Mouse (Mus musculus) Patski (cell line): ENCODE measurements around the gene Tnrc6c. TPM values are rescaled to one million over a fixed set of nuclear protein-coding genes. Genes with fewer than 3 reads are reported as not detected.
A peak's percentile ranks its signal among the peaks of the same experiment; 100 is the strongest.

Source experiments
- ATAC-seq: fragments of 100-300 bp; one replicate; pipeline ENCODE4 v1.8.0; 2021
- CTCF ChIA-PET: fragments of 350-600 bp; sonication (Branson Sonifier 250); formaldehyde crosslinking; loops from one replicate; lab custom pipeline; 2022; ENCODE audit warnings: inconsistent platforms; lab: Charles Lee
- POLR2A ChIA-PET: fragments of 350-600 bp; sonication (Branson Sonifier 250); formaldehyde crosslinking; loops from one replicate; lab custom pipeline; 2022; ENCODE audit warnings: antibody characterized with exemption, inconsistent platforms; lab: Charles Lee
- DNase-seq: peaks from one replicate; pipeline ENCODE4 v3.0.0-alpha.2; 2011; ENCODE audit warnings: low read depth, low spot score
- H3K27me3 ChIP-seq: fragments of 371-371 bp; one replicate; pipeline ENCODE4 v1.5.1; 2021
- CTCF ChIP-seq: fragments of 100-300 bp; IDR thresholded peaks from one replicate; pipeline ENCODE4 v1.5.1; 2021
- in situ Hi-C: fragments of 300-500 bp; cut with MboI; formaldehyde crosslinking; loops from 3 replicates; pipeline ENCODE4 v1.11.1; 2018; ENCODE audit warnings: low pct_unique_long_range_greater_than_20kb, mixed read lengths
- polyA plus RNA-seq: library from polyadenylated mRNA; unstranded; gene quantifications from one replicate; pipeline ENCODE4 v1.2.3, GENCODE M21; 2021

Gene Tnrc6c
- polyA plus RNA-seq, 1 experiment from 2014 or later: 21.1 TPM

DNA sequence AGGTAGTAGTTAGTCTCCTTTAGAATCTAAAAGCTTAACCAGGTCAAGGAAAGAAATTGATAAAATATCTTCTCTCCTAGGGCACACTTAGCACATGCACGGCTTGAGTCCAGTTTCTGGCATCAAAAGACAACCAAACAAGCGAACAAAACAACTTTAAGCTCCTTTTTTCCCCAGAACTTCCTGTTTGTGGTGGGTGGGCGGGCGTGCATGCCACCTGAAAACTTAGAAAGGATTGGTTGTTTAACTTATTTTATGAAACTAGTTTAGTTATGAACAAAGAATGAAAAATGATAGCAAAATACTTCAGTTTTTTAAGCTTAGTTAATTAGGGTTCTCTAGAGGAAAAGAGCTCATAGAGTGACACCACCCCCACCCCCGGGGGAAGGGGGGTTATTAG lies 17.5 kb downstream of the Tnrc6c start:
- no peaks in the 10 kb centered on the region for H3K27me3 ChIP-seq
- ChIA-PET CTCF (no interaction called here), POLR2A (no interaction called here)
- no peak for TF ChIP-seq CTCF
- in situ Hi-C loops: no loop called here
- no peak for ATAC-seq
- DNase-seq: no peak

DNA sequence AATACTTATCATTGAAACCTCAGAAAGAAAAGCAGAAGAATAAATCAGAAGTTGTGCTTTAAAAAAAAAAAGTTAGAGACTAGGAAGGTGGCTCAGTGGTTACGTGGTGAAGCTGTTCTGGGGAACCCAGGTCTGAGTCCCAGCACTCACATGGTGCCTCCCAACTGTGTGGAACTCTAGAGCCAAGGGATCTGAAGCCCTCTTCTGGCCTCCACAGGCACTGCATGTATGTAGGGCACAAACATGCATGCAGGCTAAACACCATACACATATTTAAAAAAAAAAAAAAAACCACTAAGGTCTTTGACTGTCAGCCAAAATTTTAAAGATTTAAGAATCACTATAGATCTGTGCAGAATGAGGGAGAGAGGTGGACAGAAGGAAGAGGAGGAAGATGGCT lies 20.4 kb downstream of the Tnrc6c start:
- no peaks in the 10 kb centered on the region for H3K27me3 ChIP-seq
- CTCF ChIA-PET: interaction anchor here (1.2 to 3.6 kb wide), 4 partner anchors 10 to 316 kb away, joined by 3 to 11 read pairs (median 4); no protein-coding TSS in a partner anchor
- ATAC-seq (no peak), DNase-seq (no peak)
- TF ChIP-seq CTCF: peak; percentile 47
- in situ Hi-C loops: no loop called here
- POLR2A ChIA-PET: no interaction called here

DNA sequence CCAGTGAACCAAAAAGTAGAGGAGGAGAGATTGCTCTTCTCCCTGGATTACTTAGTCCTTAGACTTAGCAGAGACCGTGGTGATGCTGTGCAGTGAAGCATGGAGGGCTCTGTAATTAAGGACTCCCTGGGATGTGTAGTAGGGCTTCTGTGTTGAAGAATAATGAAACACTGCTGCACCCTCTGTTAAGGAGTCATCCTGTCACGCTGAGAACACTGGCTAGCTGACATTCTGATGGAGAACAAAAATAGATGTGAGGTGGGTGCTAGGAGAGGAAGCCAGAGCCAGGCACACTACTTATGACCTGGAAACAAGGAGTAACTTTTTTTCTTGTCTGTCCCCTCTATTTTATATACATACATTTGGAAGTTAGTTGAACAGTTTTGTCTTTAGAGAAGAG lies 22.6 kb downstream of the Tnrc6c start:
- CTCF ChIA-PET: interaction anchor here (0.8 to 3.6 kb wide), 5 partner anchors 15 to 287 kb away, joined by 3 to 11 read pairs (median 3); no protein-coding TSS in a partner anchor

GRCm38 (mm10) chr11:117677111-117677510 lies 23.0 kb downstream of the Tnrc6c start:
- ATAC-seq: no peak
- CTCF ChIA-PET: interaction anchor here (1.2 to 1.5 kb wide), 2 partner anchors 19 to 31 kb away, joined by 3 to 4 read pairs; no protein-coding TSS in a partner anchor
- TF ChIP-seq CTCF: no peak
- DNase-seq: no peak
- POLR2A ChIA-PET: interaction anchor here (0.7 kb wide), 1 partner anchor 27 kb away, joined by 3 read pairs; no protein-coding TSS in a partner anchor
- H3K27me3 ChIP-seq: no peaks in the 10 kb centered on the region
- in situ Hi-C loops: no loop called here

More for the DNA sequence above, 22.6 kb downstream of the Tnrc6c start:
- POLR2A ChIA-PET: interaction anchor here (0.7 to 1.8 kb wide), 2 partner anchors 9 to 27 kb away, joined by 3 to 4 read pairs; no protein-coding TSS in a partner anchor
- DNase-seq (no peak), ATAC-seq (no peak)
- in situ Hi-C loops: no loop called here
- H3K27me3 ChIP-seq: no peaks in the 10 kb centered on the region
- no peak for TF ChIP-seq CTCF

GRCm38 (mm10) chr11:117677594-117677993 lies 23.5 kb downstream of the Tnrc6c start:
- TF ChIP-seq CTCF: no peak
- DNase-seq: no peak
- no peak for ATAC-seq
- no peaks in the 10 kb centered on the region for H3K27me3 ChIP-seq
- CTCF ChIA-PET: interaction anchor here (1.5 kb wide), 1 partner anchor 30 kb away, joined by 4 read pairs; no protein-coding TSS in a partner anchor
- POLR2A ChIA-PET: no interaction called here
- in situ Hi-C loops: no loop called here

DNA sequence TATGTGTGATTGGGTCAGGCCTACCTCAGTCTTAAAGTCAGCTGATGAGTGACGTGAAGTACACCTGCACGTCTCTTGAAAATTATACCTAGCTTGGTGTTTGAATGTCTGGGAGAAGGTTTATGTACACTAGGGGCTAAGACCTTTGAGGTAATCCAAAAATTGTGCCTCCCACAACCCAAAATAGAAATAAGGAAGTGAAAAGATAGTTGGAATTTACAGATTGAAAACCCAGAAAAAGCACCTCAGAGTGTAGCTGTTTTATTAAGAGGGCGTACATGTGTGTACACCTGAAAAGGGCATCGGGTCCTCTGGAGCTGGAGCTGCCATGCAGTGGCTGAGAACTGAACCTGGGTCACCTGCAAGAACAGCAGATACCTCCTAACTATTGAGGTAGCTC lies 24.1 kb downstream of the Tnrc6c start:
- ChIA-PET POLR2A (no interaction called here), CTCF (interaction anchor here (1.2 to 1.5 kb wide), 5 partner anchors 16 to 293 kb away, joined by 3 to 4 read pairs (median 3); no protein-coding TSS in a partner anchor)
- H3K27me3 ChIP-seq: no peaks in the 10 kb centered on the region
- DNase-seq: no peak
- in situ Hi-C loops: no loop called here
- ATAC-seq: no peak
- no peak for TF ChIP-seq CTCF

GRCm38 (mm10) chr11:117678740-117679139 lies 24.7 kb downstream of the Tnrc6c start:
- H3K27me3 ChIP-seq: no peaks in the 10 kb centered on the region
- peak; percentile 63 for TF ChIP-seq CTCF
- DNase-seq (no peak), ATAC-seq (no peak)
- ChIA-PET CTCF (interaction anchor here (0.9 to 1.4 kb wide), 6 partner anchors 15 to 294 kb away, joined by 3 read pairs; no protein-coding TSS in a partner anchor), POLR2A (no interaction called here)
- in situ Hi-C loops: no loop called here

GRCm38 (mm10) chr11:117684640-117685039 lies 30.6 kb downstream of the Tnrc6c start:
- POLR2A ChIA-PET: interaction anchor here (0.9 to 1.1 kb wide), 3 partner anchors 9 to 30 kb away, joined by 3 to 4 read pairs (median 3); partner anchors contain the start of gene Tnrc6c
- CTCF ChIA-PET: interaction anchor here (0.9 to 2.0 kb wide), 4 partner anchors 9 to 25 kb away, joined by 3 to 6 read pairs (median 4); no protein-coding TSS in a partner anchor
- no peaks in the 10 kb centered on the region for H3K27me3 ChIP-seq
- DNase-seq (no peak), ATAC-seq (no peak)
- in situ Hi-C loops: no loop called here
- TF ChIP-seq CTCF: no peak

DNA sequence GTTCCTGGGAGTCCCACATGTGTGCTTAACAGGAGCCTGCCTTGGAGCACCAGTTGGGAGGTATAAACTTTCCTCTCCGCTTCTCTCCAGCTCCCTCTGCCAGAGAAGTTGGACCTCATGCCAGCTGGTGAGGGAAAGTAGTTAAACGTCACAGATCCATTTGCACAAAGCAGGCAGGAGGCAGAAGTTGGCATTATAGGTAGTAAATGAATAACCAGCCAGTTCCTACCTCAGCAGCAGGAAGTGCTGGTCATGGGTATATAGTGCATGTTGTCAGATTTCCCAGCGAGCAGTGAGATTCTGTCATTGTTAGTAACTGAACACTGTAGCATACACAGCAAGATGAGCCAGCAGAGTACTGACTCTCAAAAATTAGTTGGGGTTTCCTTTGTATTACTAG lies 31.4 kb downstream of the Tnrc6c start:
- no peak for TF ChIP-seq CTCF
- ChIA-PET CTCF (interaction anchor here (0.9 to 2.0 kb wide), 4 partner anchors 10 to 24 kb away, joined by 3 to 6 read pairs (median 4); no protein-coding TSS in a partner anchor), POLR2A (interaction anchor here (1.0 to 1.1 kb wide), 3 partner anchors 10 to 26 kb away, joined by 3 to 9 read pairs (median 4); no protein-coding TSS in a partner anchor)
- in situ Hi-C loops: no loop called here
- DNase-seq (peak; percentile 59), ATAC-seq (peak; percentile 35)
- H3K27me3 ChIP-seq: no peaks in the 10 kb centered on the region

GRCm38 (mm10) chr11:117686021-117686420 lies 31.9 kb downstream of the Tnrc6c start:
- DNase-seq (no peak), ATAC-seq (no peak)
- POLR2A ChIA-PET: interaction anchor here (1.1 kb wide), 1 partner anchor 23 kb away, joined by 9 read pairs; no protein-coding TSS in a partner anchor
- in situ Hi-C loops: no loop called here
- no peaks in the 10 kb centered on the region for H3K27me3 ChIP-seq
- CTCF ChIA-PET: interaction anchor here (1.9 to 2.0 kb wide), 2 partner anchors 11 to 14 kb away, joined by 4 to 6 read pairs; no protein-coding TSS in a partner anchor
- TF ChIP-seq CTCF: peak; percentile 49

DNA sequence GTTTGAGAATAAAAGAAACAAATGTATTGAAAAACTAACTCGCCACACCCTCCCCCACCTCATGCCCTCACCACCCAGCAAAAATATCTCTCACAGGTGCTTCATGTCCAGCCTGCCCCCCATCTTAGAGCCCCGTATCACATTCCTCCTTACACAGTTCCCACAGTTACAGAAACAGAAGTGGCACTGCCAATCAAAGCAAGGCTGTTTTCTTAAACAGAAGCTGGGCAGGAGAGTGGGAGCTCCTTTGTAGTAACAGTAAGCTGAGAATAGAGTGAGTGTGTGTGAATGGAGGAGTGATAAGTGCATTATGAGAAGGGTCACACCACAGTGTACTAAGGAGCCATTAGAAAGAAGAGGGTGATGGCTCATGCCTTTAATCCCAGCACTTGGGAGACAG lies 34.5 kb downstream of the Tnrc6c start:
- CTCF ChIA-PET: interaction anchor here (1.0 kb wide), 1 partner anchor 13 kb away, joined by 3 read pairs; no protein-coding TSS in a partner anchor
- no peak for ATAC-seq
- POLR2A ChIA-PET: no interaction called here
- no peak for DNase-seq
- no peak for TF ChIP-seq CTCF
- in situ Hi-C loops: no loop called here
- no peaks in the 10 kb centered on the region for H3K27me3 ChIP-seq
